Mouse (Mus musculus): Measurements from ENCODE around the gene Cdk14. TPM values are rescaled to one million over a fixed set of nuclear protein-coding genes. Genes with fewer than 3 reads are reported as not detected.
"Not testable (repeated sequence)": the region's sequence is repeated elsewhere in the genome, so short reads cannot be mapped to it uniquely, and the experiment has no call there.

The Cdk14 gene
- polyA plus RNA-seq, 1 experiment from 2014 or later, result 47.3 TPM

GRCm38 (mm10) chr5:5330926-5331460, 89.1 kb downstream of the Cdk14 start:
- ATAC-seq, result peak; percentile 37; the same call in 1 of the 2 replicates
- H3K27ac ChIP-seq (ENCODE audit: low read depth, low read length), result no peak overlapping the region
- 59% methylated on average over 10 of the region's 10 CpGs for WGBS
- H3K9ac ChIP-seq (ENCODE audit: low read depth, low read length), result no peak overlapping the region
- H3K36me3 ChIP-seq (ENCODE audit: control insufficient read depth, insufficient read depth, low read length), result no peaks in the 10 kb centered on the region
- H3K4me3 ChIP-seq (ENCODE audit: low read length), result no peak overlapping the region
- H3K9me3 ChIP-seq (ENCODE audit: control insufficient read depth, low read length), result no peaks in the 10 kb centered on the region
- H3K4me1 ChIP-seq (ENCODE audit: control insufficient read depth, insufficient read depth, low read depth, low read length), result no peaks in the 10 kb centered on the region
- no peak overlapping the region for H3K4me2 ChIP-seq (ENCODE audit: low read length)
- no peaks in the 10 kb centered on the region for H3K27me3 ChIP-seq (replicated peaks; ENCODE audit: control insufficient read depth, insufficient read depth, low read length)

DNA sequence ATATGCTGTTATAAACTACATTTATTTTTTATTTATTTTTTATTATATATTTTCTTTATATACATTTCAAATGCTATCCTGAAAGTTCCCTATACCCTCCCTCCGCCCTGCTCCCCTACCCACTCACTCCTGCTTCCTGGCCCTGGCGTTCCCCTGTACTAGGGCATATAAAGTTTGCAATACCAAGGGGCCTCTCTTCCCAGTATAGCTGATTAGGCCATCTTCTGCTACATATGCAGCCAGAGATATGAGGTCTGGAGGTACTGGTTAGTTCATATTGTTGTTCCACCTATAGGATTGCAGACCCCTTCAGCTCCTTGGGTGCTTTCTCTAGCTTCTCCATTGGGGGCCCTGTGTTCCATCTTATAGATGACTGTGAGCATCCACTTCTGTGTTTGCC, 91.1 kb downstream of the Cdk14 start:
- H3K27ac ChIP-seq (ENCODE audit: low read depth, low read length); H3K4me3 ChIP-seq (ENCODE audit: low read length); H3K9me3 ChIP-seq (ENCODE audit: control insufficient read depth, low read length); H3K27me3 ChIP-seq (replicated peaks; ENCODE audit: control insufficient read depth, insufficient read depth, low read length); H3K4me2 ChIP-seq (ENCODE audit: low read length); H3K4me1 ChIP-seq (ENCODE audit: control insufficient read depth, insufficient read depth, low read depth, low read length); ATAC-seq; H3K9ac ChIP-seq (ENCODE audit: low read depth, low read length); H3K36me3 ChIP-seq (ENCODE audit: control insufficient read depth, insufficient read depth, low read length): not testable (repeated sequence)
- 93% methylated on average over 2 of the region's 2 CpGs for WGBS

GRCm38 (mm10) chr5:5326716-5327115, 93.4 kb downstream of the Cdk14 start:
- 94% methylated on average over 2 of the region's 2 CpGs for WGBS
- Histone ChIP-seq H3K4me2 (ENCODE audit: low read length) (no peak overlapping the region), H3K27ac (ENCODE audit: low read depth, low read length) (no peak overlapping the region), H3K36me3 (ENCODE audit: control insufficient read depth, insufficient read depth, low read length) (no peaks in the 10 kb centered on the region), H3K9me3 (ENCODE audit: control insufficient read depth, low read length) (no peaks in the 10 kb centered on the region), H3K9ac (ENCODE audit: low read depth, low read length) (no peak overlapping the region), H3K27me3 (replicated peaks; ENCODE audit: control insufficient read depth, insufficient read depth, low read length) (no peaks in the 10 kb centered on the region), H3K4me1 (ENCODE audit: control insufficient read depth, insufficient read depth, low read depth, low read length) (no peaks in the 10 kb centered on the region), H3K4me3 (ENCODE audit: low read length) (no peak overlapping the region)
- ATAC-seq, result no peak

- Histone ChIP-seq H3K27ac (ENCODE audit: low read depth, low read length) (no peak overlapping the region), H3K4me3 (ENCODE audit: low read length) (no peak overlapping the region), H3K36me3 (ENCODE audit: control insufficient read depth, insufficient read depth, low read length) (no peaks in the 10 kb centered on the region), H3K9ac (ENCODE audit: low read depth, low read length) (no peak overlapping the region), H3K27me3 (replicated peaks; ENCODE audit: control insufficient read depth, insufficient read depth, low read length) (no peaks in the 10 kb centered on the region), H3K9me3 (ENCODE audit: control insufficient read depth, low read length) (no peaks in the 10 kb centered on the region), H3K4me2 (ENCODE audit: low read length) (no peak overlapping the region), H3K4me1 (ENCODE audit: control insufficient read depth, insufficient read depth, low read depth, low read length) (0 out of 2 replicates have a peak, but pooled peaks cover 4% of the 10 kb centered on the region)
- no peak for ATAC-seq
- 83% methylated on average over 8 of the region's 8 CpGs for WGBS
These were observed 97.4 kb downstream of the Cdk14 start for GRCm38 (mm10) chr5:5322699-5323098.

GRCm38 (mm10) chr5:5320506-5321181, 99.5 kb downstream of the Cdk14 start:
- H3K4me3 ChIP-seq (ENCODE audit: low read length), result no peak overlapping the region
- ATAC-seq, result peak; percentile 64; the same call in 1 of the 2 replicates
- 0 out of 2 replicates have a peak, but pooled peaks cover 4% of the 10 kb centered on the region for H3K4me1 ChIP-seq (ENCODE audit: control insufficient read depth, insufficient read depth, low read depth, low read length)
- peak overlapping the region; percentile 42 for H3K27ac ChIP-seq (ENCODE audit: low read depth, low read length)
- H3K9me3 ChIP-seq (ENCODE audit: control insufficient read depth, low read length), result no peaks in the 10 kb centered on the region
- H3K36me3 ChIP-seq (ENCODE audit: control insufficient read depth, insufficient read depth, low read length), result no peaks in the 10 kb centered on the region
- H3K9ac ChIP-seq (ENCODE audit: low read depth, low read length), result no peak overlapping the region
- H3K27me3 ChIP-seq (replicated peaks; ENCODE audit: control insufficient read depth, insufficient read depth, low read length), result no peaks in the 10 kb centered on the region
- WGBS, result 58% methylated on average over 2 of the region's 2 CpGs
- no peak overlapping the region for H3K4me2 ChIP-seq (ENCODE audit: low read length)

- Histone ChIP-seq H3K4me1 (ENCODE audit: control insufficient read depth, insufficient read depth, low read depth, low read length) (0 out of 2 replicates have a peak, but pooled peaks cover 4% of the 10 kb centered on the region), H3K9ac (ENCODE audit: low read depth, low read length) (no peak overlapping the region), H3K9me3 (ENCODE audit: control insufficient read depth, low read length) (no peaks in the 10 kb centered on the region), H3K4me3 (ENCODE audit: low read length) (no peak overlapping the region), H3K4me2 (ENCODE audit: low read length) (no peak overlapping the region), H3K27ac (ENCODE audit: low read depth, low read length) (peak overlapping the region; percentile 42), H3K27me3 (replicated peaks; ENCODE audit: control insufficient read depth, insufficient read depth, low read length) (no peaks in the 10 kb centered on the region), H3K36me3 (ENCODE audit: control insufficient read depth, insufficient read depth, low read length) (no peaks in the 10 kb centered on the region)
- 81% methylated on average over 8 of the region's 8 CpGs for WGBS
- ATAC-seq, result peak; percentile 32; the same call in 1 of the 2 replicates
These were observed 100.1 kb downstream of the Cdk14 start for GRCm38 (mm10) chr5:5319824-5320505.

GRCm38 (mm10) chr5:5314270-5314669, 105.8 kb downstream of the Cdk14 start:
- Histone ChIP-seq H3K4me1 (ENCODE audit: control insufficient read depth, insufficient read depth, low read depth, low read length) (peaks cover 8% of the 10 kb centered on the region), H3K9me3 (ENCODE audit: control insufficient read depth, low read length) (no peaks in the 10 kb centered on the region), H3K4me2 (ENCODE audit: low read length) (no peak overlapping the region), H3K27ac (ENCODE audit: low read depth, low read length) (no peak overlapping the region), H3K27me3 (replicated peaks; ENCODE audit: control insufficient read depth, insufficient read depth, low read length) (no peaks in the 10 kb centered on the region), H3K4me3 (ENCODE audit: low read length) (no peak overlapping the region), H3K36me3 (ENCODE audit: control insufficient read depth, insufficient read depth, low read length) (no peaks in the 10 kb centered on the region), H3K9ac (ENCODE audit: low read depth, low read length) (no peak overlapping the region)
- 72% methylated on average over 6 of the region's 6 CpGs for WGBS
- no peak for ATAC-seq

- H3K27me3 ChIP-seq (replicated peaks; ENCODE audit: control insufficient read depth, insufficient read depth, low read length), result no peaks in the 10 kb centered on the region
- H3K9ac ChIP-seq (ENCODE audit: low read depth, low read length), result no peak overlapping the region
- no peaks in the 10 kb centered on the region for H3K9me3 ChIP-seq (ENCODE audit: control insufficient read depth, low read length)
- 67% methylated on average over 9 of the region's 9 CpGs for WGBS
- H3K4me1 ChIP-seq (ENCODE audit: control insufficient read depth, insufficient read depth, low read depth, low read length), result peaks cover 8% of the 10 kb centered on the region
- H3K27ac ChIP-seq (ENCODE audit: low read depth, low read length), result no peak overlapping the region
- H3K36me3 ChIP-seq (ENCODE audit: control insufficient read depth, insufficient read depth, low read length), result no peaks in the 10 kb centered on the region
- H3K4me2 ChIP-seq (ENCODE audit: low read length), result no peak overlapping the region
- no peak for ATAC-seq
- H3K4me3 ChIP-seq (ENCODE audit: low read length), result no peak overlapping the region
These were observed 106.8 kb downstream of the Cdk14 start for GRCm38 (mm10) chr5:5313195-5313760.

DNA sequence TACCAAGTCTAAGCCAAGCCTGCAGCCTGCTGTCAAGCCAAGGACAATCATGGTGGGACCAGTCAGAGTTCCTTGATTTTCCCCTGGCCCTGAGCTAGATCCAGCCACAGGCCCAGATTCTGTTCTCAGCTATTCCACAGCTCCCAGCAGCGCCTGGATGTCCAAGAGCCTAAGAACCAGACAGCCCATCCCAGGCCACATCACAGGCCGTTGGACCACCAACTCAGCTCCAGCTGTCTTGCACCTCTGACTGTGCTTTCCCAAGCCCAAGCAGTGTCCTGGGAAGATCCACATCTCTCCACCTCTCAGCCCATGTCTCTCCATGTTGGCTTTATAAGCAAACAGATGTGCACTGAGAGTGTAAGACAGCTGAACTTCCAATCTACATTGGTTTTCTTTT, 114.8 kb downstream of the Cdk14 start:
- 95% methylated on average over 2 of the region's 2 CpGs for WGBS
- no peaks in the 10 kb centered on the region for H3K9me3 ChIP-seq (ENCODE audit: control insufficient read depth, low read length)
- no peak overlapping the region for H3K4me2 ChIP-seq (ENCODE audit: low read length)
- H3K27ac ChIP-seq (ENCODE audit: low read depth, low read length), result no peak overlapping the region
- H3K36me3 ChIP-seq (ENCODE audit: control insufficient read depth, insufficient read depth, low read length), result no peaks in the 10 kb centered on the region
- H3K4me1 ChIP-seq (ENCODE audit: control insufficient read depth, insufficient read depth, low read depth, low read length), result no peaks in the 10 kb centered on the region
- no peak overlapping the region for H3K4me3 ChIP-seq (ENCODE audit: low read length)
- no peaks in the 10 kb centered on the region for H3K27me3 ChIP-seq (replicated peaks; ENCODE audit: control insufficient read depth, insufficient read depth, low read length)
- no peak overlapping the region for H3K9ac ChIP-seq (ENCODE audit: low read depth, low read length)
- ATAC-seq, result no peak
